Mouse (Mus musculus) embryonic facial prominence, embryonic 11.5 days (tissue): ENCODE data around the gene 4933411K16Rik. TPM values are rescaled to one million over a fixed set of nuclear protein-coding genes. Genes with fewer than 3 reads are reported as not detected.

Experiments
- ATAC-seq: fragments of 200-750 bp; cut with Nextera tagmentation; replicated peaks from 2 replicates; pipeline ENCODE4 v1.8.0; 2017; ENCODE audit warnings: low read depth; ENCODE audit not compliant: insufficient number of reproducible peaks, low FRiP score, low TSS enrichment
- DNase-seq: peaks from one replicate; pipeline ENCODE4 v3.0.0-alpha.2; 2015; ENCODE audit warnings: low spot score
- H3K27ac ChIP-seq: fragments of 300-500 bp; sonication (generic); replicated peaks from 2 replicates; pipeline ENCODE4 v1.5.1; 2014; ENCODE audit warnings: mild to moderate bottlenecking, low read depth, low read length, control low read depth
- H3K27me3 ChIP-seq: fragments of 300-500 bp; sonication (generic); 2 replicates; pipeline ENCODE4 v1.6.1; 2014; ENCODE audit warnings: mild to moderate bottlenecking, low read length, moderate library complexity, mixed read lengths; ENCODE audit not compliant: control insufficient read depth, insufficient read depth
- H3K36me3 ChIP-seq: fragments of 300-500 bp; sonication (generic); replicated peaks from 2 replicates; pipeline ENCODE4 v1.6.1; 2014; ENCODE audit warnings: low read depth, mild to moderate bottlenecking, low read length, moderate library complexity, mixed read lengths; ENCODE audit not compliant: control insufficient read depth, insufficient read depth
- H3K4me1 ChIP-seq: fragments of 300-500 bp; sonication (generic); 2 replicates; pipeline ENCODE4 v1.6.1; 2014; ENCODE audit warnings: low read length, mixed read lengths; ENCODE audit not compliant: control insufficient read depth, insufficient read depth
- H3K4me2 ChIP-seq: fragments of 300-500 bp; sonication (generic); 2 replicates; pipeline ENCODE4 v1.6.1; 2014; ENCODE audit warnings: low read depth, mild to moderate bottlenecking, control low read depth, low read length, moderate library complexity
- H3K4me3 ChIP-seq: fragments of 300-500 bp; sonication (generic); 2 replicates; pipeline ENCODE4 v1.5.1; 2014; ENCODE audit warnings: low read depth, low read length, control low read depth
- H3K9ac ChIP-seq: fragments of 300-500 bp; sonication (generic); replicated peaks from 2 replicates; pipeline ENCODE4 v1.6.1; 2014; ENCODE audit warnings: mild to moderate bottlenecking, control low read depth, low read length
- H3K9me3 ChIP-seq: fragments of 300-500 bp; sonication (generic); replicated peaks from 2 replicates; pipeline ENCODE4 v1.6.1; 2016; ENCODE audit warnings: mild to moderate bottlenecking, low read length, inconsistent platforms, mixed read lengths; ENCODE audit not compliant: control insufficient read depth
- WGBS: fragments of 180-500 bp; shearing (Covaris S2); extraction: QIAGEN DNeasy Blood & Tissue Kit; methylation state at CpG from one replicate; pipeline ENCODE4 v1.1.7; 2014; 5-methylcytosine and 5-hydroxymethylcytosine counted together
- polyA plus RNA-seq: library from polyadenylated mRNA; unstranded; fragments of >200 nt; fragmentation: Nextera tagmentation; extraction: Ambion mirVana; gene quantifications from 2 replicates; pipeline ENCODE4 v1.2.1, GENCODE M21; 2014

Gene 4933411K16Rik
- polyA plus RNA-seq, 1 experiment from 2014 or later: not detected

GRCm38 (mm10) chr19:42037167-42037702 lies 14.8 kb upstream of the 4933411K16Rik start:
- no peak overlapping the region for H3K27ac ChIP-seq
- H3K9me3 ChIP-seq: no peaks in the 10 kb centered on the region
- no peaks in the 10 kb centered on the region for H3K27me3 ChIP-seq
- peaks cover 2% of the 10 kb centered on the region; the same call in 1 of the 2 replicates for H3K4me1 ChIP-seq
- no peak overlapping the region for H3K4me3 ChIP-seq
- no peaks in the 10 kb centered on the region for H3K36me3 ChIP-seq
- no peak overlapping the region for H3K9ac ChIP-seq
- 71% methylated on average over 11 of the region's 11 CpGs for WGBS
- DNase-seq (no peak), ATAC-seq (no peak)
- H3K4me2 ChIP-seq: no peak overlapping the region

DNA sequence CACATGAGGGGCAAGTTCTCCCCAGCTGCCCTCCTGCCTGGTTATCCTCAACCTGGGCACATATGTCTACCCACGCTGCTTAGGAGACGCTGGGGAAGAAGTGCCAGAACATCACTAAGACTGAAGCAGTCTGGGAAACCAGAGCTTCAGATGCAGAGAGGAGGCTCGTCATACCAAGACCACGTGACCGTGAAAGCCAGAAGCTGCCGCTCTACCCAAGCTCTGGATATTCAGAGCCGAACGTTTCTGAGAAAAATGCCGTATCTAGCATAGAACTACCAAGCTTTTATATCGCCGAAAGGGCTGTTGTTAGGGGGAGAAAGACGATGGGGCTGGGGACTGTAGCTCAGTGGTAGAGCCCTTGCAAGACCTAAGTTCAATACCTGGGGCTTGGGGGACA lies 13.7 kb upstream of the 4933411K16Rik start:
- DNase-seq: no peak
- WGBS: 88% methylated on average over 12 of the region's 12 CpGs
- H3K4me1 ChIP-seq: peaks cover 2% of the 10 kb centered on the region; the same call in 1 of the 2 replicates

GRCm38 (mm10) chr19:42043988-42044387 lies 8.1 kb upstream of the 4933411K16Rik start:
- ATAC-seq: no peak
- 94% methylated on average over 6 of the region's 6 CpGs for WGBS

More for the DNA sequence above, 13.7 kb upstream of the 4933411K16Rik start:
- H3K27me3 ChIP-seq: no peaks in the 10 kb centered on the region
- no peaks in the 10 kb centered on the region for H3K9me3 ChIP-seq
- H3K36me3 ChIP-seq: no peaks in the 10 kb centered on the region
- H3K4me3 ChIP-seq: no peak overlapping the region
- H3K4me2 ChIP-seq: no peak overlapping the region
- no peak for ATAC-seq
- H3K9ac ChIP-seq: no peak overlapping the region
- no peak overlapping the region for H3K27ac ChIP-seq

GRCm38 (mm10) chr19:42045269-42046102 lies 6.6 kb upstream of the 4933411K16Rik start, which contains the start of gene Hoga1:
Gene Hoga1, plus strand, starts transcription at chr19:42045610.
- H3K27ac ChIP-seq: no peak within 1 kb of the TSS
- peak within 1 kb of the TSS; percentile 45 for H3K4me2 ChIP-seq
- no peaks in the 10 kb centered on the region for H3K27me3 ChIP-seq
- H3K4me1 ChIP-seq: no peaks in the 10 kb centered on the region
- H3K36me3 ChIP-seq: no peaks in the 10 kb centered on the region
- peak within 1 kb of the TSS; percentile 26 for H3K4me3 ChIP-seq
- peak; percentile 89 for ATAC-seq
- H3K9me3 ChIP-seq: no peaks in the 10 kb centered on the region
- peak; percentile 85 for DNase-seq
- H3K9ac ChIP-seq: peak within 1 kb of the TSS; percentile 39
- 26% methylated on average over 23 of the region's 23 CpGs for WGBS

More at GRCm38 (mm10) chr19:42043988-42044387, 8.1 kb upstream of the 4933411K16Rik start:
- Histone ChIP-seq H3K4me3 (no peak overlapping the region), H3K27ac (no peak overlapping the region), H3K4me1 (no peaks in the 10 kb centered on the region), H3K4me2 (no peak overlapping the region), H3K9me3 (no peaks in the 10 kb centered on the region), H3K36me3 (no peaks in the 10 kb centered on the region), H3K9ac (no peak overlapping the region), H3K27me3 (no peaks in the 10 kb centered on the region)
- DNase-seq: no peak

- H3K4me2 ChIP-seq: no peak overlapping the region
- no peak for ATAC-seq
These were observed 1.8 kb upstream of the 4933411K16Rik start for GRCm38 (mm10) chr19:42050251-42050650.

DNA sequence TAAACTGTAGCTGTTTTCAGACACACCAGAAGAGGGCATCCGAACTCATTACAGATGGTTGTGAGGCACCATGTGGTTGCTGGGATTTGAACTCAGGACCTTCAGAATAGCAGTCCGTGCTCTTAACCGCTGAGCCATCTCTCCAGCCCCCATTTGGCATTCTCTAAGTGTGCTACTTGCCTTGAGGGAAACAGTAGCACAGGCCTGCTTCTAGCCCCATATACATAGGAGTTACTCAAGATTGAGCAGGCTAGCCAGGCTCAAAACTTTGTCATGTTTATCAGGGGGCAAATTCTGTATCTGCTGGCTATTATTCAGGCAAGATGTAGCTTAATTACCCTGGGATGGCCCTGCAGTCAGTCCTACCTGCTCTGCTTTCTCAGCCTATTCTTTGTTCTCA lies 697 bp upstream of the 4933411K16Rik start:
- Histone ChIP-seq H3K4me2 (no peak overlapping the region), H3K36me3 (no peaks in the 10 kb centered on the region), H3K4me1 (no peaks in the 10 kb centered on the region), H3K9me3 (no peaks in the 10 kb centered on the region), H3K9ac (no peak overlapping the region), H3K27ac (no peak overlapping the region), H3K27me3 (no peaks in the 10 kb centered on the region), H3K4me3 (no peak overlapping the region)
- DNase-seq: no peak
- WGBS: 79% methylated on average over 3 of the region's 3 CpGs
- ATAC-seq: no peak

More at GRCm38 (mm10) chr19:42050251-42050650, 1.8 kb upstream of the 4933411K16Rik start:
- DNase-seq: no peak
- no peaks in the 10 kb centered on the region for H3K4me1 ChIP-seq
- H3K9ac ChIP-seq: no peak overlapping the region
- no peak overlapping the region for H3K27ac ChIP-seq
- no peaks in the 10 kb centered on the region for H3K9me3 ChIP-seq
- no peaks in the 10 kb centered on the region for H3K36me3 ChIP-seq
- H3K27me3 ChIP-seq: no peaks in the 10 kb centered on the region
- WGBS: 78% methylated on average over 1 of the region's 1 CpGs
- H3K4me3 ChIP-seq: no peak overlapping the region

DNA sequence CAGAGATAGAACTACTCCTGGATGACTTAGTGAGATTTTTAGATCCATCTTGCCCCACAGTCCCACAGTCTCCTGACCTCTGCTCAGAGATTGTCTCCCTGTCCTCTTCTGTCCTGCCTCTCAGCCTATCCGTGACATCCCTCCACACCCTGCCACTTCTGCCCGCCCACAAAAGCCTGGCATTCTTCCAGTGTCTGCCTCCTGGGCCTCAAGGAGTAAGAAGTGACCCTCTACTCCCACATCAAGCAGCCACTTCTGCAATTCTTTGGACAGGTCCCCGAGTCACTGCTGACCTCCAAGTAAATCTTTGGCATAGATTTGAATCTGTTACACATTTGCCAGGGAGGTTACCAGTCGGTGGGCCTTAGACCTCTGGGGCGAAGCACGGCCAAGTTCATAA lies 2.2 kb downstream of the 4933411K16Rik start:
- no peak overlapping the region for H3K27ac ChIP-seq
- no peaks in the 10 kb centered on the region for H3K36me3 ChIP-seq
- H3K4me1 ChIP-seq: no peaks in the 10 kb centered on the region
- no peak overlapping the region for H3K4me2 ChIP-seq
- no peak for ATAC-seq
- no peak for DNase-seq
- no peaks in the 10 kb centered on the region for H3K27me3 ChIP-seq
- H3K4me3 ChIP-seq: no peak overlapping the region
- H3K9ac ChIP-seq: no peak overlapping the region
- H3K9me3 ChIP-seq: no peaks in the 10 kb centered on the region
- WGBS: 87% methylated on average over 6 of the region's 6 CpGs

GRCm38 (mm10) chr19:42055881-42056280 lies 3.8 kb downstream of the 4933411K16Rik start:
- Histone ChIP-seq H3K27ac (no peak overlapping the region), H3K36me3 (no peaks in the 10 kb centered on the region), H3K4me2 (no peak overlapping the region), H3K9ac (no peak overlapping the region), H3K9me3 (no peaks in the 10 kb centered on the region), H3K4me3 (no peak overlapping the region), H3K27me3 (no peaks in the 10 kb centered on the region), H3K4me1 (no peaks in the 10 kb centered on the region)
- DNase-seq (no peak), ATAC-seq (no peak)
- 79% methylated on average over 2 of the region's 2 CpGs for WGBS
